ENCODE assay signal across 9 mouse cellular contexts in the genomic region with DNA sequence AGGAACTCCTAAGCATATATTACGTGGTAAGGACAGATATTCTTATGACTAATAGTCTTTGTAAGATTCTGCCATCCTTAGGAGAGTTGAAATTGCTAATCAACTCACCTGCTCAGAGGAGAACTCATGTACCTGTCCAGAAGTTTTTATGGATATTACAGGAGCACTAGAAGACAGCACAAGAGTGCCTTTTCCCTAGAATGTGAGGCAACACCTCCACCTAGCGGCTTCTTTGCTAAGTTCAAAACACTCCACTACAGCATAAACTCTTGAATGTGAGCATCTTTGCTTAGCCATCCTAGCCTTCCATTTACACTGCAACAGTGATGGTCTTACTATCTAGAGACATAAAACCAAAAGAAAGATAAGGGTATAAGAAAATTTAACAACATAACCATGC.
DNase-seq lines count a peak whose midpoint lies in the region; ATAC-seq and TF ChIP-seq lines count a peak whose summit lies in the region.
"Had no signal": no experiment of that assay in that cellular context is flagged by ENCODE, and none has a peak within 500 bp of the region (broad histone marks: within the 10 kb centered on the region; RNA-seq: fewer than 3 reads in every experiment).

No protein-coding gene starts in this region.

- H3K27ac ChIP-seq in liver, adult 2 months (replicated peaks; ENCODE audit: insufficient read depth, low read depth, low read length) = no peak overlapping the region
- H3K27ac ChIP-seq in liver, embryonic 11.5 days (ENCODE audit: low read depth, low read length) = no peak overlapping the region
- H3K27ac ChIP-seq in embryonic facial prominence, embryonic 11.5 days (replicated peaks; ENCODE audit: low read depth, low read length) = no peak overlapping the region
- no peak overlapping the region for H3K27ac ChIP-seq in neural tube, embryonic 13.5 days (replicated peaks)
- H3K27ac ChIP-seq: embryonic facial prominence, embryonic 13.5 days had no signal

- H3K4me1 ChIP-seq in liver, adult 2 months (ENCODE audit: control insufficient read depth, insufficient read depth, low read length) = no peaks in the 10 kb centered on the region
- H3K4me1 ChIP-seq in liver, embryonic 11.5 days (replicated peaks; ENCODE audit: control insufficient read depth, insufficient read depth, low read length) = no peaks in the 10 kb centered on the region
- H3K4me1 ChIP-seq in embryonic facial prominence, embryonic 11.5 days (ENCODE audit: control insufficient read depth, insufficient read depth, low read length) = no peaks in the 10 kb centered on the region
- no peaks in the 10 kb centered on the region for H3K4me1 ChIP-seq in neural tube, embryonic 13.5 days (replicated peaks)
- H3K4me1 ChIP-seq: embryonic facial prominence, embryonic 13.5 days had no signal

- WGBS in liver, adult 2 months = 37% methylated on average over 2 of the region's 2 CpGs
- WGBS in liver, embryonic 11.5 days = 36% methylated on average over 2 of the region's 2 CpGs
- WGBS in embryonic facial prominence, embryonic 11.5 days = 34% methylated on average over 2 of the region's 2 CpGs
- 48% methylated on average over 2 of the region's 2 CpGs for WGBS in neural tube, embryonic 13.5 days

- H3K4me2 ChIP-seq in liver, embryonic 11.5 days = no peak overlapping the region
- H3K4me2 ChIP-seq in embryonic facial prominence, embryonic 11.5 days (ENCODE audit: low read depth, low read length) = no peak overlapping the region
- no peak overlapping the region for H3K4me2 ChIP-seq in neural tube, embryonic 13.5 days
- H3K4me2 ChIP-seq: embryonic facial prominence, embryonic 13.5 days had no signal

- H3K27me3 ChIP-seq in liver, adult 2 months (ENCODE audit: control insufficient read depth, insufficient read depth, low read length) = no peaks in the 10 kb centered on the region
- no peaks in the 10 kb centered on the region for H3K27me3 ChIP-seq in liver, embryonic 11.5 days (replicated peaks; ENCODE audit: control insufficient read depth, insufficient read depth, low read length)
- H3K27me3 ChIP-seq in embryonic facial prominence, embryonic 11.5 days (ENCODE audit: control insufficient read depth, insufficient read depth, low read length) = no peaks in the 10 kb centered on the region
- H3K27me3 ChIP-seq in neural tube, embryonic 13.5 days = no peaks in the 10 kb centered on the region
- H3K27me3 ChIP-seq: embryonic facial prominence, embryonic 13.5 days had no signal

- H3K9me3 ChIP-seq in liver, embryonic 11.5 days (ENCODE audit: control insufficient read depth, low read length) = no peaks in the 10 kb centered on the region
- no peaks in the 10 kb centered on the region for H3K9me3 ChIP-seq in embryonic facial prominence, embryonic 11.5 days (replicated peaks; ENCODE audit: control insufficient read depth, low read length)
- H3K9me3 ChIP-seq in neural tube, embryonic 13.5 days = no peaks in the 10 kb centered on the region
- H3K9me3 ChIP-seq: embryonic facial prominence, embryonic 13.5 days had no signal

- ATAC-seq in liver, embryonic 11.5 days (replicated peaks; ENCODE audit: low FRiP score) = no peak
- ATAC-seq in embryonic facial prominence, embryonic 11.5 days (replicated peaks; ENCODE audit: insufficient number of reproducible peaks, low FRiP score, low TSS enrichment, low read depth) = no peak
- ATAC-seq in neural tube, embryonic 13.5 days (ENCODE audit: low read depth) = peak; percentile 53; the same call in 1 of the 2 replicates

- 0 out of 2 replicates have a peak, but pooled peaks have one; percentile 9 for TF ChIP-seq CTCF in liver, adult 2 months (IDR thresholded peaks at IDR 0.05; ENCODE audit: low read depth, low read length)

- H3K79me2 ChIP-seq in liver, adult 2 months (ENCODE audit: control insufficient read depth, insufficient read depth, low read length) = no peaks in the 10 kb centered on the region

- TF ChIP-seq POLR2A in liver, adult 2 months (IDR thresholded peaks at IDR 0.05; ENCODE audit: extremely low read depth, insufficient read depth, low read length) = no peak

- intact Hi-C loops in left cerebral cortex, postnatal 10 days (cut with DNase I) = loop anchor here (5.0 to 10.0 kb wide), 2 partner anchors 274 to 1989 kb away; no protein-coding TSS in a partner anchor

- no peaks in the 10 kb centered on the region for H3K36me3 ChIP-seq in liver, adult 2 months (ENCODE audit: control insufficient read depth, insufficient read depth, low read length)
- no peaks in the 10 kb centered on the region for H3K36me3 ChIP-seq in liver, embryonic 11.5 days (ENCODE audit: control insufficient read depth, insufficient read depth, low read length)
- no peaks in the 10 kb centered on the region for H3K36me3 ChIP-seq in embryonic facial prominence, embryonic 11.5 days (replicated peaks; ENCODE audit: control insufficient read depth, insufficient read depth, low read depth, low read length)
- H3K36me3 ChIP-seq in neural tube, embryonic 13.5 days = no peaks in the 10 kb centered on the region
- H3K36me3 ChIP-seq: embryonic facial prominence, embryonic 13.5 days had no signal

- peak; percentile 16 for DNase-seq in liver, adult 2 months (ENCODE audit: extremely low read depth, low read depth, low spot score)
- no peak for DNase-seq in liver, embryonic 11.5 days (ENCODE audit: low spot score)
- DNase-seq in adipocyte (ENCODE audit: low spot score) = peak; percentile 13
- peak; percentile 77 for DNase-seq in embryonic facial prominence, embryonic 11.5 days (ENCODE audit: low spot score)
- peak; percentile 16 for DNase-seq in hindlimb bud, embryonic 11.5 days (ENCODE audit: extremely low spot score, low read depth, low spot score)
- DNase-seq in left cerebral cortex, postnatal 10 days (ENCODE audit: extremely low spot score in 1 of 2, low spot score in 2 of 2) = peak; percentile 54 to 71
- DNase-seq in T-cell, adult 2 months (ENCODE audit: low spot score) = no peak

- no peak overlapping the region for H3K9ac ChIP-seq in liver, adult 2 months (ENCODE audit: low read depth, low read length)
- H3K9ac ChIP-seq in liver, embryonic 11.5 days (ENCODE audit: low read depth, low read length) = no peak overlapping the region
- no peak overlapping the region for H3K9ac ChIP-seq in embryonic facial prominence, embryonic 11.5 days (replicated peaks; ENCODE audit: low read length)
- H3K9ac ChIP-seq in neural tube, embryonic 13.5 days = no peak overlapping the region
- H3K9ac ChIP-seq: embryonic facial prominence, embryonic 13.5 days had no signal

- H3K4me3 ChIP-seq in liver, adult 2 months (ENCODE audit: insufficient read depth, low read depth, low read length) = no peak overlapping the region
- no peak overlapping the region for H3K4me3 ChIP-seq in liver, embryonic 11.5 days (ENCODE audit: low read depth, low read length)
- H3K4me3 ChIP-seq in embryonic facial prominence, embryonic 11.5 days (ENCODE audit: low read depth, low read length) = no peak overlapping the region
- no peak overlapping the region for H3K4me3 ChIP-seq in neural tube, embryonic 13.5 days
- H3K4me3 ChIP-seq: embryonic facial prominence, embryonic 13.5 days had no signal

Comparison
In these comparisons a context has a peak if more than half of its experiments do, and no peak if none do; other contexts are left out.
1. DNase-seq: peak in liver, adult 2 months (single experiment), adipocyte (single experiment), embryonic facial prominence, embryonic 11.5 days (single experiment), hindlimb bud, embryonic 11.5 days (single experiment) and left cerebral cortex, postnatal 10 days (2 of 2); none in liver, embryonic 11.5 days (single experiment) and T-cell, adult 2 months (single experiment).